Mouse (Mus musculus) left cerebral cortex, postnatal 14 days (tissue): ENCODE measurements around the gene Rex1bd. TPM values are rescaled to one million over a fixed set of nuclear protein-coding genes. Genes with fewer than 3 reads are reported as not detected.
A peak's percentile ranks its signal among the peaks of the same experiment; 100 is the strongest.
"Not testable (repeated sequence)": the region's sequence is repeated elsewhere in the genome, so short reads cannot be mapped to it uniquely, and the experiment has no call there.

Experiments used
- DNase-seq, 2 experiments: peaks; one replicate each; pipeline ENCODE4 v3.0.0; 2021 to 2022; ENCODE audit warnings: low spot score in 2 of 2, mixed read lengths in 1 of 2
- intact Hi-C: fragments of 180-260 bp; cut with DNase I; formaldehyde crosslinking; loops from one replicate; pipeline ENCODE4 v1.15.1; 2025
- total RNA-seq, 2 experiments: library from RNA; stranded (reverse); gene quantifications; 2 replicates each; pipeline ENCODE4 v1.2.3; 2021

The Rex1bd gene
- total RNA-seq, 2 experiments from 2014 or later, result 96.6 to 99.7 TPM

- intact Hi-C loops, result no loop called here
- peak in 1 of 2 experiments; percentile 38 for DNase-seq
Observed at GRCm38 (mm10) chr8:70534281-70534680, 27.7 kb upstream of the Rex1bd start.

- no peak for DNase-seq
- intact Hi-C loops, result no loop called here
Observed at GRCm38 (mm10) chr8:70530314-70530713, 23.8 kb upstream of the Rex1bd start.

GRCm38 (mm10) chr8:70529741-70530161, 23.2 kb upstream of the Rex1bd start:
- no peak for DNase-seq
- intact Hi-C loops, result no loop called here

DNA sequence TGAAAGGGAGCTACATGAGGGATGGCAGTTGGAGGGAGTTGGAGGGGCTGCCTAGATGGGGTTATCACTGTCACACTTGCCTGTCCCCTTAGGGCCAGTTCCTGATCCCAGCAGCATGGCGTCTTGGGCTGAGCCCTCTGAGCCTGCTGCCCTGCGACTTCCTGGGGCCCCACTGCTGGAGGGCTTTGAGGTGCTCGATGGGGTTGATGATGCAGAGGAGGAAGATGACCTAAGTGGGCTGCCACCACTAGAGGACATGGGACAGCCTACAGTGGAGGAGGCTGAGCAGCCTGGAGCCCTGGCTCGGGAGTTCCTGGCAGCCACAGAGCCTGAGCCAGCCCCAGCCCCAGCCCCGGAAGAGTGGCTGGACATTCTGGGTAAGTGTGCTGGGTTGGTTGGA, 22.7 kb upstream of the Rex1bd start:
- no peak for DNase-seq
- intact Hi-C loops, result no loop called here

GRCm38 (mm10) chr8:70528182-70528797, 21.7 kb upstream of the Rex1bd start:
- DNase-seq, result no peak
- intact Hi-C loops, result no loop called here

DNA sequence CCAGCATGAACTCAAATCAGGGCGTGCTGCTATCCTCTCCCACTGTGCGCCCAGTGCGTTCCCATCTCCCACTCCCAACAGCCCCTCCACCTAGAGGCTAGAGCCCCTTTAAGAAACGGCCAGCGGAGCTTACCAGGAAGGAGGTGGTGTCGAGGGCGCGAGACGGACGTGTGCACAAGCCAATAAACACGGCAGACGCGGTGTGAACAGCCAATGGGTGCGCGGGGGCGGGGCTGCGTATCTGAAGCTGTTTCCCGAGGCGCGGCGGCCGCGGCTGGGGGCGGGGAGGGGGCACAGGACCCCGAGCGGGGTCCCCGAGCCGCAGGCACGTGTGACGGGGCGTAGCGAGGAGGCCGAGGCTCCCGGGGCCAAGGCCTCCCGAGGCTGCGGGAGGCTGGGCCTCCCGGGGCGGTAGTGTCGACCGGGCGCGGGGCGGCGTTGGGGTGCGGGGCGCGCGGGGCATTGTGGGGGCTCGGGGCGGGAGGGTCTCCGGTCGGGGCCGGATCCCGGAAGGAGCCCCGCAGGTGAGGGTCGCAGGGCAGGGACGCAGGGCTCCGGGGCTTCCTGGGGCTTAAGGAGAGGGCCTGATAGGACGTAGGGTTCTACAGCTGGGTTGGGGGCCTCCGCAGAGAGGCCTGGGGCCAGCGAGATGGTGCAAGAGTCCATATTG, 21.1 kb upstream of the Rex1bd start, which contains the start of the genes Fkbp8 and Kxd1:
TSS of gene Fkbp8 (plus strand) at position 213 of the 670 bp plus-strand sequence.
TSS of gene Kxd1 (minus strand) at position 445 of the 670 bp plus-strand sequence.
- intact Hi-C loops, result no loop called here
- DNase-seq, result peak; percentile 99 to 100

GRCm38 (mm10) chr8:70527111-70527511, 20.6 kb upstream of the Rex1bd start:
- no peak for DNase-seq
- intact Hi-C loops, result no loop called here

- DNase-seq, result peak; percentile 97
- intact Hi-C loops, result no loop called here
Observed at GRCm38 (mm10) chr8:70522592-70523403, 16.2 kb upstream of the Rex1bd start.

DNA sequence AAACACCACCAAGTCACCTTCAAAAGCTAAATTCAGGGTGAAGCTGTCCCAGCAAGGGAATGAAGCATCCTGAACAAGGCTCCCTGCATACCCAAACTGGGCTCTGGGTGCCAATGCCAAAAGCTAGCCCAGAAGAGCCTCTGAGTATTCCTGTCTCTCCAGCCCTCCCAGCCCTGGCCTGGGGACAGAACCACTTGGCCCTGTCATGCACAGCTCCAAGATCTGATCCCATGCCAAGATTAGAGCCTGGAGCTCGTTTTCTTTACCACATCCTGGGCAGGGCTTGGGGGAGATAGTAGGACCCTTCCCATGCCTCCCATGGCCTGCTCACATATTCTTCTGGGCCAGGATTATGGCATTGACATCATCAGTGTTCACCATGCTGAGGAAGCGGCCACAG, 13.1 kb upstream of the Rex1bd start:
- no peak for DNase-seq
- intact Hi-C loops, result no loop called here

GRCm38 (mm10) chr8:70519043-70519442, 12.5 kb upstream of the Rex1bd start:
- DNase-seq, result no peak
- intact Hi-C loops, result no loop called here

- intact Hi-C loops, result no loop called here
- DNase-seq, result no peak
Observed at GRCm38 (mm10) chr8:70517940-70518643, 11.5 kb upstream of the Rex1bd start.

DNA sequence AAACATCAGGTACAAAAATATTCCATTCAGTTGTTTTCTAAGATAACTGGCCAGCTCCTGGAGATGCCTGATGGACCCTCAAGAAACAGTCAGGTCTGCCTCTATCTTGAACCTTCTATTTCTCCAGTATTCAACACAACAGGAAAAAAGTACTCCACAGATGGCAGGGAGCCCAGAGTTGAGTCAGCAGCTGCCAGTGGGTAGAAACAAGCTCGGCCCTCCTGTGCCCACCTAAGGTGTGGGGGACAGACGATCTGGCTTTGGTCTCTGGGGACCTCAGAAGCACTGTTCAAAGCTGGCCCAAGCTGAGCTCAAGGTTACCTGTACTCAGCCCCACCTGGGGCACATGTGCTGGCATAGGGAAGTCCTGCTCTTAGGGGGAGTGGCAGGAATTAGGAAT, 6.9 kb upstream of the Rex1bd start:
- DNase-seq, result peak; percentile 55 to 63
- intact Hi-C loops, result no loop called here

GRCm38 (mm10) chr8:70512253-70512903, 5.8 kb upstream of the Rex1bd start:
- intact Hi-C loops, result no loop called here
- DNase-seq, result no peak

DNA sequence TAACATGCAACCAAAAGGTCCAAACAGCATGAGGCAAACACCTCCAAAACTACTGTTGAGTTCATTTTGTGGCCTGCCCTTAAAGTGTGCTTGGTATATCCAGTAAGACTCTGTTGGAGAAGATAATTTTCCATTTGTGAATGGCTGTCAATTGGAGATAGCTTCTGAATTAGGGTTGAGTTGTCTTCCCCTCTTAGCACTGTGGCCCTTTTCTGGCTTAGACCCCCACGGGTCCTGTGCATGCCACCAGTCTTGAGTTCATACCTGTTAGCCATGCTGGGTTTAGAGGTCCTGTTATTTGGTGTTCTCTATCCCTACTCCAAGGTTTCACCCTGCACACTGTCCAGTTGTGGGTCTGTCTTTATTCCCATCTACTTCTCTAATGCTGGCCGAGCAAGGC, 5.2 kb upstream of the Rex1bd start:
- no peak for DNase-seq
- intact Hi-C loops, result no loop called here

DNA sequence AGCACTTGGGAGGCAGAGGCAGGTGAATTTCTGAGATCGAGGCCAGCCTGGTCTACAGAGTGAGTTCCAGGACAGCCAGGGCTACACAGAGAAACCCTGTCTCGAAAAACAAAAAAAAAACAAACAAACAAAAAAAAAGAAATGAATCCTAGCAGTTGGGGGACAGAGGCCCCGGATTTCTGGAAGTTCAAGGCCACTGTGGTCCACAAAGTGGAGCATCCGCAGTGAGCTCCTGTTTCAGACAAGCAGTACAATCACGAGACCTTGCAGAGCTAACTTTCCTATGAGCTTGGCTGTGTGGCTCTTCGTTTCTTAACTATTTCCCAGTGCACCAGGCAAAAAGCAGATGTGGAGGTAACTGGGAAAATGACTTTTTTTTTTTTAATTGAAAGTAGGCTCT, 4.6 kb upstream of the Rex1bd start:
- intact Hi-C loops, DNase-seq: not testable (repeated sequence)

GRCm38 (mm10) chr8:70510228-70510915, 3.8 kb upstream of the Rex1bd start, which contains the start of gene Uba52:
TSS of gene Uba52 (minus strand) at chr8:70510801.
- intact Hi-C loops, result no loop called here
- DNase-seq, result peak; percentile 98 to 99

- DNase-seq, result no peak
Observed at GRCm38 (mm10) chr8:70509281-70509952, 2.9 kb upstream of the Rex1bd start.

DNA sequence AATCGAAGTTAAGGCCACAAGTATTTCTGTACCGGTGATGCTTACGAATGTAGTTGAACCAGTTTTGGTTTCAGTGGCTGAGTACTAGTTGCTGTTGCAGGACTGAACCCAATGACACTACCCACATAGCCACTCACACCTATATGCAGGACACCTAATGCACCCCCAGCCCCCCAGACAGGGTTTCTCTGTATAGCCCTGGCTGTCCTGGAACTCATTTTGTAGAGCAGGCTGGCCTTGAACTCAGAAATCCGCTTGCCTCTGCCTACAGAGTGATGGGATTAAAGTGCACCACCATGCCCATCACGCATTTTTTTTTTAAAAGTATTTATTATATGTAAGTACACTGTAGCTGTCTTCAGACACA, 458 bp upstream of the Rex1bd start:
- intact Hi-C loops, result loop anchor here (5.0 kb wide), 1 partner anchor 165 kb away; no protein-coding TSS in a partner anchor
- DNase-seq, result no peak

More at GRCm38 (mm10) chr8:70509281-70509952, 2.9 kb upstream of the Rex1bd start:
- intact Hi-C loops, result loop anchor here (5.0 kb wide), 1 partner anchor 167 kb away; no protein-coding TSS in a partner anchor
